Mouse (Mus musculus): ENCODE data around the gene Mettl15. TPM values are rescaled to one million over a fixed set of nuclear protein-coding genes. Genes with fewer than 3 reads are reported as not detected.

Mettl15 gene
- polyA plus RNA-seq (2015; fragmentation: Nextera tagmentation; extraction: Ambion mirVana), result 9.4 and 10.0 TPM in 2 replicates

- peak within 1 kb of the TSS; percentile 51 for H3K4me3 ChIP-seq (replicated peaks)
These were observed at the start of gene Mettl15, which contains the start of gene Kif18a for GRCm38 (mm10) chr2:109280600-109281340. Mettl15 (minus strand) TSS chr2:109280748. Kif18a (plus strand) TSS chr2:109280738.

GRCm38 (mm10) chr2:109311369-109311768 is 30.8 kb upstream of the Mettl15 start:
- 95% methylated on average over 5 of the region's 5 CpGs for WGBS
- ATAC-seq, result no peak
- H3K9ac ChIP-seq (replicated peaks), result no peak overlapping the region

More at GRCm38 (mm10) chr2:109280600-109281340, at the start of gene Mettl15, which contains the start of gene Kif18a:
- under 1% methylated on average over 51 of the region's 51 CpGs for WGBS
- Histone ChIP-seq H3K9ac (replicated peaks) (peak within 1 kb of the TSS; percentile 69), H3K27ac (peak within 1 kb of the TSS; percentile 69), H3K9me3 (no peaks in the 10 kb centered on the region), H3K36me3 (no peaks in the 10 kb centered on the region), H3K4me2 (replicated peaks) (peak within 1 kb of the TSS; percentile 72), H3K27me3 (no peaks in the 10 kb centered on the region), H3K4me1 (replicated peaks) (peaks cover 20% of the 10 kb centered on the region)
- ATAC-seq, result peak; percentile 98

GRCm38 (mm10) chr2:109303638-109304037 is 23.1 kb upstream of the Mettl15 start:
- no peak overlapping the region for H3K4me2 ChIP-seq (replicated peaks)
- H3K4me1 ChIP-seq (replicated peaks), result no peaks in the 10 kb centered on the region
- H3K9me3 ChIP-seq, result no peaks in the 10 kb centered on the region
- H3K27me3 ChIP-seq, result no peaks in the 10 kb centered on the region
- no peaks in the 10 kb centered on the region; the same call in 1 of the 2 replicates for H3K36me3 ChIP-seq
- H3K4me3 ChIP-seq (replicated peaks), result no peak overlapping the region
- no peak for ATAC-seq
- no peak overlapping the region for H3K9ac ChIP-seq (replicated peaks)
- H3K27ac ChIP-seq, result no peak overlapping the region

More at GRCm38 (mm10) chr2:109311369-109311768, 30.8 kb upstream of the Mettl15 start:
- no peaks in the 10 kb centered on the region for H3K27me3 ChIP-seq
- no peak overlapping the region for H3K4me3 ChIP-seq (replicated peaks)
- H3K4me2 ChIP-seq (replicated peaks), result no peak overlapping the region
- H3K9me3 ChIP-seq, result no peaks in the 10 kb centered on the region
- no peak overlapping the region for H3K27ac ChIP-seq
- no peaks in the 10 kb centered on the region for H3K4me1 ChIP-seq (replicated peaks)
- H3K36me3 ChIP-seq, result peaks cover 5% of the 10 kb centered on the region; the same call in 1 of the 2 replicates

- no peak overlapping the region for H3K4me2 ChIP-seq (replicated peaks)
- no peaks in the 10 kb centered on the region for H3K9me3 ChIP-seq
- WGBS, result 97% methylated on average over 3 of the region's 3 CpGs
- H3K4me1 ChIP-seq (replicated peaks), result no peaks in the 10 kb centered on the region
- H3K36me3 ChIP-seq, result no peaks in the 10 kb centered on the region; the same call in 1 of the 2 replicates
- no peaks in the 10 kb centered on the region for H3K27me3 ChIP-seq
- ATAC-seq, result no peak
- H3K27ac ChIP-seq, result no peak overlapping the region
- no peak overlapping the region for H3K4me3 ChIP-seq (replicated peaks)
- H3K9ac ChIP-seq (replicated peaks), result no peak overlapping the region
These were observed 21.7 kb upstream of the Mettl15 start for GRCm38 (mm10) chr2:109302234-109302633.

- no peak for ATAC-seq
- H3K4me1 ChIP-seq (replicated peaks), result no peaks in the 10 kb centered on the region
- no peaks in the 10 kb centered on the region for H3K9me3 ChIP-seq
- WGBS, result 92% methylated on average over 1 of the region's 1 CpGs
- no peak overlapping the region for H3K27ac ChIP-seq
- H3K27me3 ChIP-seq, result no peaks in the 10 kb centered on the region
- peaks cover 7% of the 10 kb centered on the region for H3K36me3 ChIP-seq
- H3K9ac ChIP-seq (replicated peaks), result no peak overlapping the region
- no peak overlapping the region for H3K4me2 ChIP-seq (replicated peaks)
- no peak overlapping the region for H3K4me3 ChIP-seq (replicated peaks)
These were observed 17.6 kb upstream of the Mettl15 start for GRCm38 (mm10) chr2:109298160-109298559.

GRCm38 (mm10) chr2:109296264-109296663 is 15.7 kb upstream of the Mettl15 start:
- Histone ChIP-seq H3K36me3 (peaks cover 17% of the 10 kb centered on the region), H3K9ac (replicated peaks) (no peak overlapping the region), H3K4me3 (replicated peaks) (no peak overlapping the region), H3K4me2 (replicated peaks) (no peak overlapping the region), H3K27me3 (no peaks in the 10 kb centered on the region), H3K9me3 (no peaks in the 10 kb centered on the region), H3K4me1 (replicated peaks) (no peaks in the 10 kb centered on the region), H3K27ac (no peak overlapping the region)
- WGBS, result 94% methylated on average over 5 of the region's 5 CpGs
- ATAC-seq, result no peak

GRCm38 (mm10) chr2:109289327-109289726 is 8.8 kb upstream of the Mettl15 start:
- no peaks in the 10 kb centered on the region for H3K27me3 ChIP-seq

GRCm38 (mm10) chr2:109284121-109284520 is 3.6 kb upstream of the Mettl15 start:
- 92% methylated on average over 3 of the region's 3 CpGs for WGBS
- Histone ChIP-seq H3K36me3 (no peaks in the 10 kb centered on the region), H3K4me3 (replicated peaks) (no peak overlapping the region), H3K9ac (replicated peaks) (no peak overlapping the region), H3K27ac (no peak overlapping the region), H3K4me1 (replicated peaks) (peaks cover 12% of the 10 kb centered on the region), H3K4me2 (replicated peaks) (no peak overlapping the region), H3K27me3 (no peaks in the 10 kb centered on the region), H3K9me3 (no peaks in the 10 kb centered on the region)
- ATAC-seq, result no peak

More at GRCm38 (mm10) chr2:109289327-109289726, 8.8 kb upstream of the Mettl15 start:
- H3K9ac ChIP-seq (replicated peaks), result no peak overlapping the region
- H3K27ac ChIP-seq, result no peak overlapping the region
- H3K4me2 ChIP-seq (replicated peaks), result no peak overlapping the region
- H3K36me3 ChIP-seq, result peaks cover 16% of the 10 kb centered on the region
- no peak overlapping the region for H3K4me3 ChIP-seq (replicated peaks)
- H3K9me3 ChIP-seq, result no peaks in the 10 kb centered on the region
- ATAC-seq, result no peak
- no peaks in the 10 kb centered on the region for H3K4me1 ChIP-seq (replicated peaks)
- 93% methylated on average over 6 of the region's 6 CpGs for WGBS

- 0% methylated on average over 1 of the region's 1 CpGs for WGBS
- no peak for ATAC-seq
- H3K27me3 ChIP-seq, result no peaks in the 10 kb centered on the region
- H3K36me3 ChIP-seq, result no peaks in the 10 kb centered on the region
- H3K4me3 ChIP-seq (replicated peaks), result peak overlapping the region; percentile 51
- H3K4me2 ChIP-seq (replicated peaks), result peak overlapping the region; percentile 72
- peaks cover 20% of the 10 kb centered on the region for H3K4me1 ChIP-seq (replicated peaks)
- H3K27ac ChIP-seq, result peak overlapping the region; percentile 68
- peak overlapping the region; percentile 69 for H3K9ac ChIP-seq (replicated peaks)
- no peaks in the 10 kb centered on the region for H3K9me3 ChIP-seq
These were observed 768 bp upstream of the Mettl15 start for GRCm38 (mm10) chr2:109281341-109281690.

GRCm38 (mm10) chr2:109280272-109280599 is 312 bp downstream of the Mettl15 start:
- Histone ChIP-seq H3K27me3 (no peaks in the 10 kb centered on the region), H3K36me3 (no peaks in the 10 kb centered on the region), H3K4me2 (replicated peaks) (peak overlapping the region; percentile 72), H3K27ac (peak overlapping the region; percentile 69), H3K4me1 (replicated peaks) (peaks cover 20% of the 10 kb centered on the region), H3K9me3 (no peaks in the 10 kb centered on the region), H3K4me3 (replicated peaks) (peak overlapping the region; percentile 51), H3K9ac (replicated peaks) (peak overlapping the region; percentile 62)
- WGBS, result 5% methylated on average over 4 of the region's 4 CpGs
- no peak for ATAC-seq

GRCm38 (mm10) chr2:109278036-109278435 is 2.5 kb downstream of the Mettl15 start:
- no peaks in the 10 kb centered on the region for H3K9me3 ChIP-seq
- peak overlapping the region; percentile 40 for H3K4me3 ChIP-seq (replicated peaks)
- H3K27me3 ChIP-seq, result no peaks in the 10 kb centered on the region
- peak overlapping the region; percentile 55 for H3K4me2 ChIP-seq (replicated peaks)
- no peak for ATAC-seq
- WGBS, result 1% methylated on average over 16 of the region's 16 CpGs
- H3K9ac ChIP-seq (replicated peaks), result peak overlapping the region; percentile 43; the same call in 1 of the 2 replicates
- no peaks in the 10 kb centered on the region for H3K36me3 ChIP-seq
- peaks cover 20% of the 10 kb centered on the region for H3K4me1 ChIP-seq (replicated peaks)
- no peak overlapping the region for H3K27ac ChIP-seq

- Histone ChIP-seq H3K4me2 (replicated peaks) (peak overlapping the region; percentile 55), H3K4me1 (replicated peaks) (peaks cover 20% of the 10 kb centered on the region), H3K36me3 (no peaks in the 10 kb centered on the region), H3K9ac (replicated peaks) (peak overlapping the region; percentile 43; the same call in 1 of the 2 replicates), H3K27ac (no peak overlapping the region), H3K27me3 (no peaks in the 10 kb centered on the region), H3K4me3 (replicated peaks) (peak overlapping the region; percentile 40), H3K9me3 (no peaks in the 10 kb centered on the region)
- no peak for ATAC-seq
- WGBS, result 12% methylated on average over 7 of the region's 7 CpGs
These were observed 3.0 kb downstream of the Mettl15 start for GRCm38 (mm10) chr2:109277593-109277992.

All from midbrain, embryonic 13.5 days (tissue).